ENCODE assay signal across 10 mouse cellular contexts in the genomic region with DNA sequence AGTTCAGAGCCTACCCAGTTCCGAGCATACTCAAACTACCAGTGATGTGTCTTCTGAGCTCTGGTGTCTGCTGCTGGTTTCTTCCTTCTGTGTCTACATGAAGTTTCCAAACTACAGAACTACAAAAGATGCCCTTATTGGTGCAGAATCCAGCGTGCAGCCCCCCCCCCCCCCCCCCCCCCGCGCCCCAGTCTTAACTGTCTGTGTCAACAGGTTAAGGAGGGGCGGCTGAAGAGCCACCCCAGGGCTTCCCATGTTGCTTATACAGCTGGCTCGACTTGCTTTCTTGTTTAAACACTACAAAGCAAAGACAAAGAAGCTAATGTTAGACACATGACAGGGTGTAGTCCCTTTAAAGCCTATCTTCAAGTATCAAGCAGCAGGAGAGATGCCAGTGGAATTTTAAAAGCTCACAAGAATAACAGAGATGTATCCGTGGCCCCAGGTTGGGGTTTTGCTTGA.
DNase-seq lines count a peak whose midpoint lies in the region; ATAC-seq lines count a peak whose summit lies in the region.
"Had no signal": no experiment of that assay in that cellular context is flagged by ENCODE, and none has a peak within 500 bp of the region (broad histone marks: within the 10 kb centered on the region; RNA-seq: fewer than 3 reads in every experiment).

No protein-coding gene starts in this region.

- no peaks in the 10 kb centered on the region for H3K27me3 ChIP-seq in limb, embryonic 12.5 days
- H3K27me3 ChIP-seq in limb, embryonic 10.5 days (ENCODE audit: low read depth, poor library complexity, severe bottlenecking) = no peaks in the 10 kb centered on the region
- H3K27me3 ChIP-seq in heart, embryonic 15.5 days = no peaks in the 10 kb centered on the region
- no peaks in the 10 kb centered on the region for H3K27me3 ChIP-seq in midbrain, embryonic 14.5 days (ENCODE audit: control insufficient read depth, insufficient read depth, low read length)
- H3K27me3 ChIP-seq: Patski had no signal

- 0 out of 2 replicates have a peak overlapping the region, but pooled peaks have one; percentile 7 for H3K27ac ChIP-seq in limb, embryonic 12.5 days
- H3K27ac ChIP-seq in limb, embryonic 10.5 days = no peak overlapping the region
- H3K27ac ChIP-seq in heart, embryonic 15.5 days = peak overlapping the region; percentile 93
- 0 out of 2 replicates have a peak overlapping the region, but pooled peaks have one; percentile 42 for H3K27ac ChIP-seq in midbrain, embryonic 14.5 days (replicated peaks; ENCODE audit: low read depth, low read length)
- H3K27ac ChIP-seq: liver, embryonic 14.5 days had no signal

- DNase-seq in limb, embryonic 10.5 days (ENCODE audit: low spot score) = no peak
- peak; percentile 64 for DNase-seq in embryo, embryonic 11 days
- DNase-seq in midbrain, embryonic 14.5 days = peak; percentile 32
- DNase-seq in kidney, postnatal 10 days = no peak
- DNase-seq in right cerebral cortex, adult 2 months (ENCODE audit: low spot score in 2 of 2) = no peak

- H3K4me1 ChIP-seq in limb, embryonic 12.5 days (replicated peaks) = peaks cover 15% of the 10 kb centered on the region
- H3K4me1 ChIP-seq in limb, embryonic 10.5 days = 0 out of 2 replicates have a peak, but pooled peaks cover 3% of the 10 kb centered on the region
- peaks cover 53% of the 10 kb centered on the region for H3K4me1 ChIP-seq in heart, embryonic 15.5 days (replicated peaks)
- peaks cover 16% of the 10 kb centered on the region; the same call in 1 of the 2 replicates for H3K4me1 ChIP-seq in midbrain, embryonic 14.5 days (ENCODE audit: control insufficient read depth, insufficient read depth, low read length)

- no peaks in the 10 kb centered on the region for H3K36me3 ChIP-seq in limb, embryonic 12.5 days
- H3K36me3 ChIP-seq in limb, embryonic 10.5 days = no peaks in the 10 kb centered on the region
- no peaks in the 10 kb centered on the region for H3K36me3 ChIP-seq in heart, embryonic 15.5 days
- no peaks in the 10 kb centered on the region for H3K36me3 ChIP-seq in midbrain, embryonic 14.5 days (ENCODE audit: control insufficient read depth, insufficient read depth, low read length)

- no peak for ATAC-seq in limb, embryonic 12.5 days (ENCODE audit: insufficient number of reproducible peaks, insufficient read depth, low FRiP score, low TSS enrichment, low read depth)
- ATAC-seq in heart, embryonic 15.5 days (replicated peaks; ENCODE audit: insufficient number of reproducible peaks, insufficient read depth, low FRiP score, low read depth) = no peak
- ATAC-seq in midbrain, embryonic 14.5 days (ENCODE audit: low FRiP score, low TSS enrichment) = peak; percentile 73
- no peak for ATAC-seq in frontal cortex, adult (ENCODE audit: low TSS enrichment)
- ATAC-seq: Patski had no signal

- no peak overlapping the region for H3K4me2 ChIP-seq in limb, embryonic 12.5 days
- peak overlapping the region; percentile 49 for H3K4me2 ChIP-seq in heart, embryonic 15.5 days
- H3K4me2 ChIP-seq in midbrain, embryonic 14.5 days (ENCODE audit: low read length) = peak overlapping the region; percentile 22; the same call in 1 of the 2 replicates

- no peaks in the 10 kb centered on the region for H3K9me3 ChIP-seq in limb, embryonic 12.5 days
- H3K9me3 ChIP-seq in limb, embryonic 10.5 days (replicated peaks) = no peaks in the 10 kb centered on the region
- no peaks in the 10 kb centered on the region for H3K9me3 ChIP-seq in heart, embryonic 15.5 days (replicated peaks)
- H3K9me3 ChIP-seq in midbrain, embryonic 14.5 days (ENCODE audit: control insufficient read depth, low read length) = no peaks in the 10 kb centered on the region

- WGBS in limb, embryonic 12.5 days = 30% methylated on average over 5 of the region's 7 CpGs
- 29% methylated on average over 7 of the region's 7 CpGs for WGBS in limb, embryonic 10.5 days
- 11% methylated on average over 5 of the region's 7 CpGs for WGBS in heart, embryonic 15.5 days
- 2% methylated on average over 5 of the region's 7 CpGs for WGBS in midbrain, embryonic 14.5 days

- H3K9ac ChIP-seq in limb, embryonic 12.5 days (replicated peaks) = no peak overlapping the region
- 0 out of 2 replicates have a peak overlapping the region, but pooled peaks have one; percentile 30 for H3K9ac ChIP-seq in heart, embryonic 15.5 days
- H3K9ac ChIP-seq in midbrain, embryonic 14.5 days (replicated peaks; ENCODE audit: low read length) = no peak overlapping the region
- H3K9ac ChIP-seq: liver, embryonic 14.5 days had no signal

- H3K4me3 ChIP-seq in limb, embryonic 12.5 days (replicated peaks) = no peak overlapping the region
- no peak overlapping the region for H3K4me3 ChIP-seq in limb, embryonic 10.5 days
- H3K4me3 ChIP-seq in heart, embryonic 15.5 days = no peak overlapping the region
- no peak overlapping the region for H3K4me3 ChIP-seq in midbrain, embryonic 14.5 days (replicated peaks; ENCODE audit: low read depth, low read length)

Comparison
In these comparisons a context has a peak if more than half of its experiments do, and no peak if none do; other contexts are left out.
1. DNase-seq: peak in embryo, embryonic 11 days (single experiment) and midbrain, embryonic 14.5 days (single experiment); none in limb, embryonic 10.5 days (single experiment), kidney, postnatal 10 days (single experiment) and right cerebral cortex, adult 2 months (0 of 2).